Mouse (Mus musculus) olfactory bulb, adult 2 months (tissue): Measurements from ENCODE around the gene Mgat5.

Experiments used
- CTCF ChIP-seq: fragments of 200-500 bp; IDR thresholded peaks from 2 replicates; pipeline ENCODE4 v1.5.1; 2012; ENCODE audit warnings: low read depth, mild to moderate bottlenecking, low read length, moderate library complexity; ENCODE audit not compliant: insufficient read depth
- POLR2A ChIP-seq: fragments of 200-500 bp; IDR thresholded peaks from 2 replicates; pipeline ENCODE4 v1.6.1; 2012; ENCODE audit warnings: mild to moderate bottlenecking, low read depth, low read length, moderate library complexity; ENCODE audit not compliant: insufficient read depth

DNA sequence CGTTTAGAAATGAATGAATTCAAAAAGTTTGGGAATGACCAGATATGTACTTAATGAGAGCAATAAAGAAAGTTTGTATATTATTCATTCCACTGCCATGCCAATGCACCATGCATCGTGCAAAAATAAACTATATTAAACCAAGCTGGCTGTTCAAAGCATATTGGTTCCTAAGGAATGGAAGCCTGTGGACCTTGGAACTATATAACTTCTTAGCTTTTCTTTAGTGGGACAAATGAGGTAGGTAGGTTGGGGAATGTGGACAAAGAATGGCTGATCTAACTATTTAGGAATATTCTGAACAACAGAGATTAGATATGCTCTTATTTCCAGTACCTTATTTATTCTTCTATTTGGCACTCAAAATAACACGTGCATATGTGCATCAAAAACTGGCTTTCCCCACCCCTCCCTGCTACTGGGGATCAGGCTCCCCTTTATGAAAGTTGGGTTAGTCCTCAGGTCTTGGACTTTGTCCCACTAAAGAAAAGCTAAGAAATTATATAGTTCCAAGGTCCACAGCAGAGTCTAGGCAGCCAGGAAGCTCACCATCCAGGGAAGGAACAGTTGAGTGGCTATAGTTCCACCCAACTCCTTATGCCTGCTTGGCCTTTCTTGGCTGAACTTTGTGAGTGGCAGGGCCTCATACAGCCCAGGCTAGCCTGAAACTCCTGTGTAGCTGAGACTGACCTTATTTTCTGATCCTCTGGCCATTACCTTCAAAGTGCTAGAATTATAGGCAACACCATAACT is 70.9 kb downstream of the Mgat5 start:
- no peak for TF ChIP-seq CTCF
- TF ChIP-seq POLR2A = no peak
